Mouse (Mus musculus) liver, embryonic 14.5 days (tissue): ENCODE results near the gene Hoxa6. TPM values are rescaled to one million over a fixed set of nuclear protein-coding genes. Genes with fewer than 3 reads are reported as not detected.
A peak's percentile ranks its signal among the peaks of the same experiment; 100 is the strongest.

Source experiments
- ATAC-seq: fragments of 200-750 bp; cut with Nextera tagmentation; 2 replicates; pipeline ENCODE4 v1.8.0; 2017; ENCODE audit warnings: moderate number of reproducible peaks, mild to moderate bottlenecking, moderate library complexity; ENCODE audit not compliant: insufficient read depth
- DNase-seq, 3 experiments: peaks; one replicate each; pipeline ENCODE4 v3.0.0-alpha.2; 2012 to 2013; ENCODE audit warnings: low read depth in 3 of 3, low spot score in 3 of 3
- H3K27ac ChIP-seq: fragments of 300-500 bp; sonication (generic); 2 replicates; pipeline ENCODE4 v1.5.1; 2014; ENCODE audit warnings: moderate library complexity, mild to moderate bottlenecking, control low read depth, inconsistent platforms
- H3K27me3 ChIP-seq: fragments of 300-500 bp; sonication (generic); 2 replicates; pipeline ENCODE4 v1.6.1; 2014; ENCODE audit warnings: mild to moderate bottlenecking, low read length, moderate library complexity; ENCODE audit not compliant: control insufficient read depth, insufficient read depth
- H3K36me3 ChIP-seq: fragments of 300-500 bp; sonication (generic); replicated peaks from 2 replicates; pipeline ENCODE4 v1.6.1; 2014; ENCODE audit warnings: low read depth; ENCODE audit not compliant: control insufficient read depth, insufficient read depth
- H3K4me1 ChIP-seq, 2 experiments: fragments of 200-500 bp in 1 of 2; fragments of 300-500 bp in 1 of 2; sonication (generic) in 1 of 2; replicated peaks; 2 replicates each; pipeline ENCODE4 v1.6.1; 2012 to 2014; ENCODE audit warnings: antibody characterized with exemption in 1 of 2, inconsistent platforms in 1 of 2, low read length in 1 of 2; ENCODE audit not compliant: control insufficient read depth in 2 of 2, insufficient read depth in 2 of 2
- H3K4me2 ChIP-seq: fragments of 300-500 bp; sonication (generic); 2 replicates; pipeline ENCODE4 v1.6.1; 2014; ENCODE audit warnings: low read depth, mild to moderate bottlenecking, control low read depth, moderate library complexity
- H3K4me3 ChIP-seq, 2 experiments: fragments of 200-500 bp in 1 of 2; fragments of 300-500 bp in 1 of 2; sonication (generic) in 1 of 2; 2 replicates each; pipeline ENCODE4 v1.5.1; 2012 to 2014; ENCODE audit warnings: low read depth in 2 of 2, low read length in 2 of 2, mild to moderate bottlenecking in 2 of 2, control low read depth in 1 of 2, inconsistent platforms in 1 of 2, moderate library complexity in 1 of 2; ENCODE audit not compliant: insufficient read depth in 1 of 2
- H3K9ac ChIP-seq: fragments of 300-500 bp; sonication (generic); replicated peaks from 2 replicates; pipeline ENCODE4 v1.6.1; 2014; ENCODE audit warnings: mild to moderate bottlenecking, control low read depth, moderate library complexity
- H3K9me3 ChIP-seq: fragments of 300-500 bp; sonication (generic); 2 replicates; pipeline ENCODE4 v1.6.1; 2016; ENCODE audit warnings: low read length, mixed read lengths; ENCODE audit not compliant: control insufficient read depth
- CTCF ChIP-seq: IDR thresholded peaks from 2 replicates; pipeline ENCODE4 v1.5.1; 2016; ENCODE audit warnings: antibody characterized with exemption, low read depth, control low read depth
- EP300 ChIP-seq: IDR thresholded peaks from 2 replicates; pipeline ENCODE4 v1.6.1; 2016; ENCODE audit warnings: antibody characterized with exemption, low read depth
- WGBS: fragments of 180-500 bp; shearing (Covaris S2); extraction: QIAGEN DNeasy Blood & Tissue Kit; methylation state at CpG from one replicate; pipeline ENCODE4 v1.1.7; 2014; ENCODE audit not compliant: insufficient replicate concordance; 5-methylcytosine and 5-hydroxymethylcytosine counted together
- polyA plus RNA-seq, 2 experiments: library from polyadenylated mRNA; depleted of rRNA in 1 of 2; stranded (reverse) in 1 of 2; unstranded in 1 of 2; fragments of >200 nt; fragmentation: Nextera tagmentation in 1 of 2; extraction: Ambion mirVana in 1 of 2; gene quantifications; 2 replicates each; pipeline versions ENCODE4 v1.2.1 to v1.2.3; 2012 to 2014

The Hoxa6 gene
- polyA plus RNA-seq, 2 experiments, result not detected

DNA sequence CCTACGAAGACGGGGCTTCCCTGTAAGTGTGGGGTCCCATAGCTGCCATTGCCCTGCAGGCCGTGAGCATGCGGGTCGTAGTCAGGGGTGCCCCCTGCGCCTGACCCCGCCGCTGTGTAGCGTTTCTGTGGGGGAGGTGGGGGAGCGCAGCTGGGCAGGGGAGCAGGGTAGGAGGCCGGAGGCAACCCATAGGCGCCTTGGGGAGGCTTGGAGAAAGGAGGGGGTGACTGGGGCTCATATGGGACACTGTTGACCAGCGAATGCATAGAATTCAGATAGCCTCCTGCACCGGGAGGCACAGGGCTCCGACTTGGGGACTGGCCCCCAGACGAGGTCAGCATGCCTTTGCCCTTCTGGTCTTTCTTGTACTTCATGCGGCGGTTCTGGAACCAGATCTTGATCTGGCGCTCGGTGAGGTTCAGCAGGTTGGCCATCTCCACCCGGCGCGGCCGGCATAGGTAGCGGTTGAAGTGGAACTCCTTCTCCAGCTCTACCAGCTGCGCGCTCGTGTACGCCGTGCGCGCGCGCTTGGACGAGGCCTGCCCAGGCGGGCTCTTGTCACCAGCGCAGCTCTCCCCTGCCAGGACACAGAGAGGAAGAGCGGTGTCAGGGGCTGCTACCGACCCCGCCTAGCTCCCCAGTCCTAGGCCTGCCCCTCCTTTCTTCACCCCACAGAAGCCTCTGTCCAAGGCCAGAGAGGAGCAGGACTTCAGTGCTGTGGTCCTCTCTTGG lies 38.2 kb downstream of the Hoxa6 start:
- H3K4me1 ChIP-seq, result no peaks in the 10 kb centered on the region
- no peak for DNase-seq
- H3K27ac ChIP-seq, result no peak overlapping the region
- peaks cover 98% of the 10 kb centered on the region for H3K27me3 ChIP-seq
- no peak overlapping the region for H3K9ac ChIP-seq
- no peaks in the 10 kb centered on the region for H3K9me3 ChIP-seq
- no peak for TF ChIP-seq EP300
- no peak for TF ChIP-seq CTCF
- no peak overlapping the region for H3K4me3 ChIP-seq
- 10% methylated on average over 40 of the region's 40 CpGs for WGBS
- no peaks in the 10 kb centered on the region for H3K36me3 ChIP-seq
- no peak overlapping the region for H3K4me2 ChIP-seq
- ATAC-seq, result peak; percentile 55; the same call in 1 of the 2 replicates

DNA sequence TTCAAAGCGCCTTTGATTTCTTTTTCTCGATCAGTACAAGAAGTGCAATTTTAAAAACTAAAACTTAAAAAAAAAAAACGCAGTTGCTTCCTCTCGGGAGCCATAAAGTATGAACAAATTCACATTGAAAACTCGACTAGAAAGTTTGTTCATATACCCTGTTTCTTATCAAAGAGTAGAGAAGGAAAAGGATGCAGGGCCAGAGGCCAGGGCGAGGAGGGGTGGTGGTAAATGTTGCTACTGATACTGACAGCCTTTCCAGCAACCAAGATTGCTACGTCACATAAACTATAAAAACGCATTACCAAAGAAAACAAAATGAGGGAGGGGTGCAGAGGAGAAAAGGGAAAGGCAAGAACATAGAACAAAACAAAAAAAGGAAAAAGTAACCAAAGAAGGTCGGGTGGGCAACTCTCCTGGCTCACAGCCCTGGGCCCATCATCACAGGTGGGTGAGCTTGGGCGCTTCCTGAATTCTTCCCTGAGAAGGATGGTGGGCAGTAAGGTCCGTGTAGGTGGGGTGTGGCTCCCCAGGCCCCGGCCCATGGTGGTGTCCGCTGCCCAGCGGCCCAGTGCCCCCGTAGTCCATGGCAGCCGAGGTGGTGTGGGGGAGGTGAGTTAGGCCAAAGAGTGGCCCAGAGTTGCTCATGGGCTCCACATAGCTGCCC lies 38.9 kb downstream of the Hoxa6 start:
- no peak overlapping the region for H3K9ac ChIP-seq
- DNase-seq, result no peak
- H3K27ac ChIP-seq, result no peak overlapping the region
- peaks cover 98% of the 10 kb centered on the region for H3K27me3 ChIP-seq
- whole genome bisulfite sequencing, result 34% methylated on average over 16 of the region's 16 CpGs
- H3K36me3 ChIP-seq, result no peaks in the 10 kb centered on the region
- H3K4me3 ChIP-seq, result no peak overlapping the region
- H3K4me2 ChIP-seq, result no peak overlapping the region
- H3K9me3 ChIP-seq, result no peaks in the 10 kb centered on the region
- no peak for TF ChIP-seq CTCF
- H3K4me1 ChIP-seq, result no peaks in the 10 kb centered on the region
- ATAC-seq, result no peak

DNA sequence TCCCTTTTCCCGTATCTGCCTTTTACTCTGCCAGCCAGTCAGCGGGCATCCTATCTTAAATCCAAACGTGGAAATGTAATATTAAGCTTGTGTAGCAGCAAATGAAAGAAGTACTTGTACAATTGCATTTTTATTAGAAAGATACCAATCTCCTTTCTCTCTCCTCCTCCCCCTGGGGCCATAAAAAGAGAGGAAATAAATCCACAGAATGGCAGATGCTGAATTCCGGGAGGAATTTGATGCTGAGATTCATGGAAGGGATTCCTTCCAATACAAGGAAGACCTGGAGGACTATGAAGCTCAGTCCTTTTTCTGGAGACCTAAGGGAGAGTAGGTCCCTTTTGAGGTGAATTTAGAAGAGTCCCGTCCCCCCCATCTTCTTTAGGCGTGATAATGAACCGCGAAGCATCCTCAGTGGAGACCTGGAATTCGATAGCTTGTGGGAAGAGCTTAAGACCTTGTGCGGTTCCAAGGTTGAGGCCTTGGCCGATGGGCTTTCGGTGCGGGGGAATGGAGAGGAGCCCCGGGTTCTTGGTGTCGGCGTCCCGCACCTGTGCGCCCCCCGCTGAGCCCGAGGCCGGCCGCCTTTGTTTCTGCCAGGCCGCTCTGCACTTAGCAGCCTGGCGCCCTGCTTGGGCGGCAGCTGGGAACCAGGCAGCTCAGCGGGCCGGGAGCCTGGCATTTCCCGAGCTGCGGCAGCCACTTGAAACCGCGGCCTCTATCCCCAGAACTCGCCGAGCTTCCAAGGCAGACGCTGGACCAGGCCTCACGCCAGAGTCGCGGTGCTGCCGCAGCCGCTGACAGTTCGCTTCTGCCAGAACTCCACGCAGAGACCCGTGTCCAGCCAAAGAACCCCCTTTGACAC lies 40.1 kb downstream of the Hoxa6 start:
- 13% methylated on average over 42 of the region's 42 CpGs for WGBS
- H3K27me3 ChIP-seq, result peaks cover 98% of the 10 kb centered on the region
- no peak overlapping the region for H3K4me2 ChIP-seq
- no peaks in the 10 kb centered on the region for H3K9me3 ChIP-seq
- H3K9ac ChIP-seq, result no peak overlapping the region
- no peaks in the 10 kb centered on the region for H3K4me1 ChIP-seq
- H3K27ac ChIP-seq, result no peak overlapping the region
- DNase-seq (no peak), ATAC-seq (no peak)
- H3K4me3 ChIP-seq, result no peak overlapping the region
- TF ChIP-seq EP300 (no peak), CTCF (no peak)
- no peaks in the 10 kb centered on the region for H3K36me3 ChIP-seq

DNA sequence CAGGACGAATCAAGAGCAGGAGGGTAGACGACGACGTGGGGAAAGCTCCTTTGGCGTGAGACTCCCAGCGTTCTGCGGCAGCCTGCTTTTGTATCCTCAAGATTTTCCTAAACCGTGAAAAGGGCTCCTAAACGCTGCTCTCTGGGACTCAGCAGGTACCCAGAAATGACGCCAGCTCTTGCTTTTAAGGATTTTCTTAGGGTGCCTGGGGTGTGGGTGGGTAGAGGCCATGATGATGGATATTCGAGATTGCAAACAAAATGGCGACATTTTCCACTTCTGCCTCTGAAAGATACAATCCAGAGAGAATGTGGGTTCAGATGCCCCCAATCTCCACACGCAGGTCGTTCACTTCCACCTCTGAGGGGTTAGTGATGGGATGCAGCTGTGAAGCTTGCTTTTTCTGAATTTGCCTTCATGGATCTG lies 40.8 kb downstream of the Hoxa6 start:
- Histone ChIP-seq H3K9me3 (no peaks in the 10 kb centered on the region), H3K36me3 (no peaks in the 10 kb centered on the region), H3K4me1 (no peaks in the 10 kb centered on the region), H3K27ac (no peak overlapping the region), H3K4me3 (no peak overlapping the region), H3K4me2 (no peak overlapping the region), H3K9ac (no peak overlapping the region), H3K27me3 (peaks cover 98% of the 10 kb centered on the region)
- no peak for DNase-seq
- no peak for TF ChIP-seq CTCF
- TF ChIP-seq EP300, result no peak
- WGBS, result 21% methylated on average over 14 of the region's 14 CpGs
- ATAC-seq, result no peak

DNA sequence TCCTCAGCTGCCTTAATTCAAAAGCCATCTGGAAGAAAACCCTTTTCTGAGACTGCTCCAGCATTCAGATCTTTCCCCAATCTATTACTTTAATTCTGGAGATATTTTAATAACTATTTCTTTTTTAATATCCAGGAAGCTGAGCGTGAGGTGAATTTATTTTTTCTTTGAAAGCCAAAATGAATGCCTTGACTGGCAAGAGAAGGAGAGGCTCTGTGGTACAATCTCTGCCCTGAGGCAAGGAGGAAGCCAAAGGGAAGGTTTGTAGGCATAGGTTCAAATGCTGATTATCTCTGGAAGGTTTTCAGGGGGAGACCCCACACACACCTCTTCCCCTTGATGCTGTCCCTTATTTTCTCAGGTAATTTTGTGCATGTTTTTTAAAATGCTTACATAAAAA lies 41.3 kb downstream of the Hoxa6 start:
- Histone ChIP-seq H3K36me3 (no peaks in the 10 kb centered on the region), H3K4me3 (no peak overlapping the region), H3K9me3 (no peaks in the 10 kb centered on the region), H3K27ac (no peak overlapping the region), H3K4me1 (no peaks in the 10 kb centered on the region), H3K9ac (no peak overlapping the region), H3K27me3 (peaks cover 98% of the 10 kb centered on the region), H3K4me2 (no peak overlapping the region)
- no peak for TF ChIP-seq CTCF
- TF ChIP-seq EP300, result no peak
- 29% methylated on average over 1 of the region's 1 CpGs for WGBS
- no peak for ATAC-seq
- no peak for DNase-seq
